ENCODE assay signal across 10 mouse cellular contexts in the genomic region with DNA sequence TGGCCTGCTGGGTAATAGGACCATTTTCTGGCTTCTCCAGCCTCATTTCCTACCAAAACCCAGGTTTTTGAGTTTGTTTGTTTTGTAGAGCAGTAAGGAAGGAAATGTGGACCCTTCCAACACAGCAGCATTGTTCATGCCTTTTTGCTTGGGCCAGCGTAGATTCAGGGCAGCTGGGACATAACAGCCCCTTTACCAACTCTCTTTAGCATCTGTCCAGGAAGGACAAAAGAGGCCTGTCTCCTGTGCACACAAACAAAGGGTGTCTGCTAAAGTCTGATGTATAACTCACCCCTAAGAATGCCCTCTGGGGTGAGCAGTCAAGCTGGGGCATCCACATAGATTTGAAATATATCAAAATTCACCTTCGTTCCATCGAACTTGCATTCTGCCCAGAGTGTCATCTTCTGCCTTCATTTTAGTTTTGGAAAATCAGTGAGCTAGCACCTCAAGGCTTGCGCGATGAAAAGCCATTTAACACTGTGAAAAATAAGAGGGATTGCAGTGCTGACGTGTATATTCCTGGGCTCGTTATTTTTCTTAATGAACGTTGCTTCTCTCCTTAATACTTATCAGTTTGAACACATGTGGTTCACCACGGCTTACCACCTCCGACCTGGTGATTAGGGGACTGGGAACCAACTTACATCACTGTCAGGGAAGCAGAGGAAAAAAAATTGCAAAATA.
DNase-seq lines count a peak whose midpoint lies in the region; ATAC-seq lines count a peak whose summit lies in the region.
"Had no signal": no experiment of that assay in that cellular context is flagged by ENCODE, and none has a peak within 500 bp of the region (broad histone marks: within the 10 kb centered on the region; RNA-seq: fewer than 3 reads in every experiment).

No protein-coding gene starts in this region.

- H3K9ac ChIP-seq in embryonic facial prominence, embryonic 11.5 days (replicated peaks; ENCODE audit: low read length), result no peak overlapping the region
- H3K9ac ChIP-seq in midbrain, embryonic 11.5 days (ENCODE audit: low read length), result no peak overlapping the region
- H3K9ac ChIP-seq: liver, embryonic 14.5 days had no signal

- no peaks in the 10 kb centered on the region for H3K9me3 ChIP-seq in embryonic facial prominence, embryonic 11.5 days (replicated peaks; ENCODE audit: control insufficient read depth, low read length)
- H3K9me3 ChIP-seq in embryonic facial prominence, embryonic 10.5 days, result no peaks in the 10 kb centered on the region
- no peaks in the 10 kb centered on the region for H3K9me3 ChIP-seq in midbrain, embryonic 11.5 days (ENCODE audit: control insufficient read depth, low read length)

- DNase-seq in embryonic facial prominence, embryonic 11.5 days (ENCODE audit: low spot score), result no peak
- no peak for DNase-seq in embryonic facial prominence, embryonic 10.5 days (ENCODE audit: low spot score)
- no peak for DNase-seq in midbrain, embryonic 11.5 days (ENCODE audit: low spot score, missing footprints)
- DNase-seq in thymus, postnatal 25 days, result no peak
- no peak for DNase-seq in cerebellum, postnatal 25 days
- no peak for DNase-seq in testis, postnatal 14 days (ENCODE audit: low spot score)
- DNase-seq: cerebellum, adult 2 months had no signal

- no peak overlapping the region for H3K4me3 ChIP-seq in embryonic facial prominence, embryonic 11.5 days (ENCODE audit: low read depth, low read length)
- H3K4me3 ChIP-seq in embryonic facial prominence, embryonic 10.5 days, result no peak overlapping the region
- no peak overlapping the region for H3K4me3 ChIP-seq in midbrain, embryonic 11.5 days (ENCODE audit: low read depth, low read length)

- no peaks in the 10 kb centered on the region for H3K36me3 ChIP-seq in embryonic facial prominence, embryonic 11.5 days (replicated peaks; ENCODE audit: control insufficient read depth, insufficient read depth, low read depth, low read length)
- H3K36me3 ChIP-seq in embryonic facial prominence, embryonic 10.5 days (replicated peaks), result no peaks in the 10 kb centered on the region
- no peaks in the 10 kb centered on the region for H3K36me3 ChIP-seq in midbrain, embryonic 11.5 days (ENCODE audit: control insufficient read depth, insufficient read depth, low read length)

- 48% methylated on average over 10 of the region's 10 CpGs for WGBS in embryonic facial prominence, embryonic 11.5 days
- WGBS in embryonic facial prominence, embryonic 10.5 days, result 48% methylated on average over 10 of the region's 10 CpGs
- WGBS in midbrain, embryonic 11.5 days, result 62% methylated on average over 10 of the region's 10 CpGs

- H3K27me3 ChIP-seq in embryonic facial prominence, embryonic 11.5 days (ENCODE audit: control insufficient read depth, insufficient read depth, low read length), result no peaks in the 10 kb centered on the region
- H3K27me3 ChIP-seq in embryonic facial prominence, embryonic 10.5 days (replicated peaks; ENCODE audit: low read depth, poor library complexity, severe bottlenecking), result no peaks in the 10 kb centered on the region
- H3K27me3 ChIP-seq in midbrain, embryonic 11.5 days (ENCODE audit: control insufficient read depth, insufficient read depth, low read length), result no peaks in the 10 kb centered on the region

- ATAC-seq in embryonic facial prominence, embryonic 11.5 days (replicated peaks; ENCODE audit: insufficient number of reproducible peaks, low FRiP score, low TSS enrichment, low read depth), result no peak
- peak; percentile 25; the same call in 1 of the 2 replicates for ATAC-seq in common myeloid progenitor, adult 5-6 weeks (replicated peaks; ENCODE audit: low read depth, poor library complexity, severe bottlenecking)
- 0 out of 2 replicates have a peak, but pooled peaks have one; percentile 2 for ATAC-seq in granulocyte monocyte progenitor cell, adult 5-6 weeks (replicated peaks; ENCODE audit: poor library complexity, severe bottlenecking)
- peak; percentile 58 for ATAC-seq in midbrain, embryonic 11.5 days (ENCODE audit: low FRiP score)

- H3K27ac ChIP-seq in embryonic facial prominence, embryonic 11.5 days (replicated peaks; ENCODE audit: low read depth, low read length), result no peak overlapping the region
- H3K27ac ChIP-seq in embryonic facial prominence, embryonic 10.5 days (replicated peaks), result no peak overlapping the region
- H3K27ac ChIP-seq in midbrain, embryonic 11.5 days (ENCODE audit: low read depth, low read length), result no peak overlapping the region; the same call in 1 of the 2 replicates
- H3K27ac ChIP-seq: liver, embryonic 14.5 days had no signal

- H3K4me2 ChIP-seq in embryonic facial prominence, embryonic 11.5 days (ENCODE audit: low read depth, low read length), result 0 out of 2 replicates have a peak overlapping the region, but pooled peaks have one; percentile 19
- peak overlapping the region; percentile 38 for H3K4me2 ChIP-seq in midbrain, embryonic 11.5 days

- H3K4me1 ChIP-seq in embryonic facial prominence, embryonic 11.5 days (ENCODE audit: control insufficient read depth, insufficient read depth, low read length), result no peaks in the 10 kb centered on the region
- peaks cover 27% of the 10 kb centered on the region for H3K4me1 ChIP-seq in embryonic facial prominence, embryonic 10.5 days
- H3K4me1 ChIP-seq in midbrain, embryonic 11.5 days (ENCODE audit: control insufficient read depth, insufficient read depth, low read length), result peaks cover 24% of the 10 kb centered on the region; the same call in 1 of the 2 replicates
